Mouse (Mus musculus) lung, postnatal 14 days (tissue): ENCODE results near the gene Nhlrc1.

ENCODE experiments used
- DNase-seq: peaks from one replicate; pipeline ENCODE4 v3.0.0; 2021

Nhlrc1 gene

GRCm38 (mm10) chr13:46999498-46999897 lies 15.2 kb downstream of the Nhlrc1 start:
- DNase-seq: peak; percentile 35

GRCm38 (mm10) chr13:46997355-46997754 lies 17.3 kb downstream of the Nhlrc1 start:
- no peak for DNase-seq

DNA sequence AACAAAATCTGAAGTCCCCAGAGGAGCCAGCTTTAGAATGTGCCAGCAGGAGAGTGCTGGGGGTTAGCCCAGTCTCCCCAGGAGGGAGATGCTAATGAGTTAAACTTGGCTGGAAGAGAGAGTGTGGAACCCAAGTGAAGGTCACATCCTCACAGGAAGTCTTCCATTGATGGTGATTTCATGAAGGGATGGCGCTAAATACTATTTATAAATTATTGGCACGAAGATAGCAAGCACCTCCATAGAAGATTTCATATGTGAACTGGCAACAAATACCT lies 21.4 kb downstream of the Nhlrc1 start:
- DNase-seq: no peak

GRCm38 (mm10) chr13:46992516-46993273 lies 22.0 kb downstream of the Nhlrc1 start:
- DNase-seq: no peak

DNA sequence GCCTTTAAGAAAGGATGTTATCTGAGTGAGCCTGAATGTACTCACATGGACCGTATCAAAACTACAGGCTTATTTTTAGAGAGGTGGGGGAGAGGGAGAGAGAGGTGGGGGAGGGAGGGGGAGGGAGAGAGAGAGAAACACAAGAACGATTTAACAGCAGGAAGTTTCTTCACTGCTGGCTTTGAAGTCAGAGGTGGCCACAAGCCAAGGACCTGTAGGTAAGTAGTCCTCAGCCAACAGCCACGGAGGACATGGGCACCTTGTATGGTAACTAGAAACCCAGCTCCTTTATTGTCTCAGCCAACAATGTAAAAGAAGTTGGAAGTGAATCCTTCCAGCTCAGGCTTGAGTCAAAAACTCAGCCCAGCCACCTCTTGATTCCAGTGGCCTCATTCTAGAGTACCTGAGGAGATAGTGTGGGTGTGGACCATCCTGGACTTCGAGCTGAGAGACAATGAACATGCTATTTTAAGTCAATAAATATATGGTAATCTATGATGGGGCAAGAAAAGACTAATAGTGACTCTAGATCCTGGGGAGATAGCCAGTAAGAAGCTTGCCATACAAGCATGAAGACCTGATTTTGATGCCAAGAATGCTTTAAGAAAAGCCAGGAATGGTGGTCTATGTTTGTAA lies 24.2 kb downstream of the Nhlrc1 start:
- peak; percentile 27 for DNase-seq

- no peak for DNase-seq
Observed at GRCm38 (mm10) chr13:46987941-46988340, 26.7 kb downstream of the Nhlrc1 start.

DNA sequence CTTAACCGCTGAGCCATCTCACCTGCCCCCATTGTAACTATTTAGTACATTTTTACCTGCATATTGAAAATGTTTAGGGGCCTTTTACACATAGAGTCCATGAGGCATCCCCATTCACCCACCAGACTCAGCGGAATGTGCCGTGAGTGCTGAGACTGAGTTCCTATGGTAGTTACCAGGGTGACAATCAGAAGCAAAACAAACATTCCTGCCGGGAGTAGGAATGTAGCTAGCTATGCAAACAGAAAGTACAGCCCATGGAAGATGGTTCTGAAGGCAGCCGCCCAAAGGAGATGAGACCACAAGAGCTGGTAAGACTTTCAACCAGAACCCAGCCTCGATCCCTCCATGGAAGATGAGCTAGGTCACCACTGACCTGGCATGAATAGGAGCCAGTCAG lies 28.4 kb downstream of the Nhlrc1 start:
- DNase-seq: peak; percentile 14

GRCm38 (mm10) chr13:46983878-46984277 lies 30.8 kb downstream of the Nhlrc1 start:
- no peak for DNase-seq

- DNase-seq: peak; percentile 44
Observed at GRCm38 (mm10) chr13:46979836-46980490, 34.7 kb downstream of the Nhlrc1 start.

- no peak for DNase-seq
Observed at GRCm38 (mm10) chr13:46976532-46976931, 38.1 kb downstream of the Nhlrc1 start.

GRCm38 (mm10) chr13:46975930-46976329 lies 38.7 kb downstream of the Nhlrc1 start:
- DNase-seq: no peak

- DNase-seq: no peak
Observed at GRCm38 (mm10) chr13:46975031-46975551, 39.6 kb downstream of the Nhlrc1 start.

GRCm38 (mm10) chr13:46970286-46970945 lies 44.2 kb downstream of the Nhlrc1 start:
- peak; percentile 32 for DNase-seq

DNA sequence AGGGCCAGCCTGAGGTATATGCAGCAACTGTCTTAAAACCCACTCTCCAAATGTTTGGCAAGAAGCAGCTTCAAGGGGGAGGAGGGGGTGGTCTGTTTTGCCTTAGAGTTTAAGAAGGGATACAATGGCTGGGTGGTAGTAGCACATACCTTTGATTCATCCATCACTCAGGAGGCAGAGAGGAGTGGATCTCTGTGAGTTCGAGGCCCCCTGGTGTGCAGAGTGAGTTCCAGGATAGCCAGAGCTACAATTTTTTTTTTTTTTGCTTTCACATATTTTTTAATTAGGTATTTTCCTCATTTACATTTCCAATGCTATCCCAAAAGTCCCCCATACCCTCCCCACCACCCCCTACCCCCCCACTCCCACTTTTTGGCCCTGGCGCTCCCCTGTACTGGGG lies 46.0 kb downstream of the Nhlrc1 start:
- DNase-seq: no peak

DNA sequence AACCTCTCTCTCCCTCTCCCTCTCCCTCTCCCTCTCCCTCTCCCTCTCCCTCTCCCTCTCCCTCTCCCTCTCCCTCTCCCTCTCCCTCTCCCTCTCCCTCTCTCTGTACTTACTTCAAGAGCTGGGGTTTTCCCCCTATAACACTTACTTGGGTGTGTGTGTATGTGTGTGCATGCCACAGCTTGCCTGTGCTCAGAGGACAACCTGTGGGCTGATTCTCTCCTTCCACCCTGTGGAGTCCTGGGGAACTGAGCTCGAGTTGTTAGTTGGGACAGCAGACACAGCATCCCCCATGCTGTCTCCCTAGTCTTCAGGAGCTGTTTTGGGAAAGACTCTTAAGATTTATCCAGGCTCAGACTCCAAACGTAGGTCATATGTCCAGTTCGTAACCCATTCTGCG lies 47.3 kb downstream of the Nhlrc1 start:
- DNase-seq: no peak
